Mouse (Mus musculus): ENCODE results near the gene Ugt8a. TPM values are rescaled to one million over a fixed set of nuclear protein-coding genes. Genes with fewer than 3 reads are reported as not detected.

Gene Ugt8a
- polyA plus RNA-seq, 1 experiment from 2014 or later: 1.6 TPM

DNA sequence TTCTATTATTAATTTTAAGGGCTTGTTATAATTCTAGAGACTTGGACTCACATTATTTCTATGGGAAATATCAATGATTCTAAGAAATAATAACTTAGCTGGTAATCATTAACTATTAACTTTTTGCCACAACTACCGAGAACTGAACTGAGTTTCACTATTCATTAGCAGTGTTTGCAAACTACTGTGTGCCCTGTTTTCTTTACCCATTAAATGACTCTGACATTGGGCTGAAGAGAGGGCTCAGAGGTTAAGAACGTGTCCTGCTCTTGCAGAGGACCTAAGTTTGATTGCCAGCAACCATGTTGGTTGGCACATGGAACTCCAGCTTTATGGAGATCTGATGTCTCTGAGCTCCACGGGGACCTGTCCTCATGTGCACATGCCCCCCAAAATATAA lies 2.4 kb upstream of the Ugt8a start:
- WGBS: 72% methylated on average over 3 of the region's 3 CpGs
- DNase-seq (ENCODE audit: low spot score): no peak
- no peaks in the 10 kb centered on the region for H3K36me3 ChIP-seq (ENCODE audit: control insufficient read depth, insufficient read depth, low read length)

DNA sequence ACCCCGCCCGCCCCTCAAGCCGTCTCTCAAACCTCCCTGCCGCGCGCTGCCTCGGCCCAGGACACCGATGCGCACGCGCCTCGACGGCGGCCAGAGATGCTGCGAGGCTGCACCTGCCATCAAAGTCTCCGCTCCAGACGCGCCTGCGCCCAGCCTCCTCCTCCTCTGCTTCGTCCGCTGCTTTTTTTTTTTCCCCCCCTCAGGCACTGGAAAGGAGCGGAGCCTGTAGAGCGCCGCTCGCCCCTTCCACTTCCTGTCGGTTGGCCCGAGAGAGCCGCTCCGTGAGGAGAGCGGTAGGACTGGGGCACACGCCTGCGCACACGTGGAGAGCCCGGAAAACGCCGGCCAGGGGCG lies 314 bp upstream of the Ugt8a start:
- Histone ChIP-seq H3K27me3 (replicated peaks; ENCODE audit: control insufficient read depth, insufficient read depth, low read length) (peaks cover 45% of the 10 kb centered on the region), H3K9me3 (ENCODE audit: control insufficient read depth, low read length) (no peaks in the 10 kb centered on the region), H3K4me3 (ENCODE audit: low read depth, low read length) (peak overlapping the region; percentile 45), H3K36me3 (ENCODE audit: control insufficient read depth, insufficient read depth, low read length) (no peaks in the 10 kb centered on the region), H3K4me2 (ENCODE audit: low read length) (peak overlapping the region; percentile 79), H3K27ac (ENCODE audit: low read depth) (no peak overlapping the region), H3K9ac (ENCODE audit: low read length) (no peak overlapping the region), H3K4me1 (replicated peaks; ENCODE audit: control insufficient read depth, insufficient read depth, low read length) (peaks cover 8% of the 10 kb centered on the region; the same call in 1 of the 2 replicates)
- peak; percentile 67 for ATAC-seq (replicated peaks; ENCODE audit: low FRiP score, low TSS enrichment, low read depth)
- WGBS: under 1% methylated on average over 34 of the region's 37 CpGs
- DNase-seq (ENCODE audit: low spot score): peak; percentile 63

More for the DNA sequence above, 2.4 kb upstream of the Ugt8a start:
- no peak overlapping the region for H3K27ac ChIP-seq (ENCODE audit: low read depth)
- no peak overlapping the region for H3K4me3 ChIP-seq (ENCODE audit: low read depth, low read length)
- no peak for ATAC-seq (replicated peaks; ENCODE audit: low FRiP score, low TSS enrichment, low read depth)
- peaks cover 8% of the 10 kb centered on the region; the same call in 1 of the 2 replicates for H3K4me1 ChIP-seq (replicated peaks; ENCODE audit: control insufficient read depth, insufficient read depth, low read length)
- H3K4me2 ChIP-seq (ENCODE audit: low read length): no peak overlapping the region
- H3K9me3 ChIP-seq (ENCODE audit: control insufficient read depth, low read length): no peaks in the 10 kb centered on the region
- peaks cover 30% of the 10 kb centered on the region for H3K27me3 ChIP-seq (replicated peaks; ENCODE audit: control insufficient read depth, insufficient read depth, low read length)
- no peak overlapping the region for H3K9ac ChIP-seq (ENCODE audit: low read length)

DNA sequence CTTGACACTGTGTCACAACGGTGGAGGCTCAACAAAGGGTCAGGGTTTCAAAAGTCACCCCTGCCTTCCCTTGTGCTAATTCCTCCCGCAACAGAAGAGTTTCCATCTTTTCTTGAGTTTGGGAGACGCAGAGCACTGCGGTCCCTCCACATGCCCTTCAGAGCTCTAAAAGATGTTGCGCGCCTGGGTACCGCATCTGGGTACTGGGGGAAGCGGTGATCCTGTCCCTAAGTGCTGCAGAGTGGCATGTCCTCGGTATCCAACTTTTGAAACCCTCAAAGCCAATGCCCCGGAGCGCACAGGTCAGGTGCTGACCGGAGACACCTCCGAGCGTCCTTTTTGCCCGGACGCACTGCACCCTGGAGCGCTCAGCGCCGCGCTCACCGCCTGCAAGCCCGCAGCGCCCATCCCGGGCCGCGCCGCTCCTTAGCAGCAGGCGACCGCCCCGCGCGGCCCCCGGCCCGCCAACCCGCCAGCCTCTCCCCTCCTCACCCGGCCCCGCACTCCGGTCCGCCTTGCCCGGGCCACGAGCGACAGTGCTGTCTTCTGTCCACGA lies 805 bp downstream of the Ugt8a start:
- no peak for DNase-seq (ENCODE audit: low spot score)
- under 1% methylated on average over 43 of the region's 43 CpGs for WGBS
- peaks cover 8% of the 10 kb centered on the region; the same call in 1 of the 2 replicates for H3K4me1 ChIP-seq (replicated peaks; ENCODE audit: control insufficient read depth, insufficient read depth, low read length)
- peak overlapping the region; percentile 79 for H3K4me2 ChIP-seq (ENCODE audit: low read length)
- no peaks in the 10 kb centered on the region for H3K36me3 ChIP-seq (ENCODE audit: control insufficient read depth, insufficient read depth, low read length)
- H3K9ac ChIP-seq (ENCODE audit: low read length): no peak overlapping the region
- no peak overlapping the region for H3K27ac ChIP-seq (ENCODE audit: low read depth)
- H3K9me3 ChIP-seq (ENCODE audit: control insufficient read depth, low read length): no peaks in the 10 kb centered on the region
- peaks cover 45% of the 10 kb centered on the region for H3K27me3 ChIP-seq (replicated peaks; ENCODE audit: control insufficient read depth, insufficient read depth, low read length)
- H3K4me3 ChIP-seq (ENCODE audit: low read depth, low read length): peak overlapping the region; percentile 45
- ATAC-seq (replicated peaks; ENCODE audit: low FRiP score, low TSS enrichment, low read depth): peak; percentile 48; the same call in 1 of the 2 replicates

DNA sequence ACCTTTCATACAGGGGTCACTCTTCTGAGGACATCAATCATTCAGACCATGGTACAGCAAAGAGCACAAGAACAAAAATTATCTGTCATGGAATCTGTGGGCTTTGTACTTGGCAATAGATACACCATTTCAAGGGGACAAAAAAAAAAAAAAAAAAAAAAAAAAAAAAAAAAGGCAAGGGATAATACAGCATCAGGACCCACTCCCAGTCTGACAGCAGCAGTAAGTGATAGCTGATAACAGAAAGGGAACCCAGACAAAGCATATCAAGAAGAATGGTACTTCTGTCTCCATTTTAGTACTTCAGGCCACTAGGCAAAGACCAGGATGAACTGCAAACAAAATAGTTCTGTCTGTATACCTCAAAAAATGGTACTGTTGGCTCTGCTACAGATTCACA lies 2.6 kb downstream of the Ugt8a start:
- DNase-seq (ENCODE audit: low spot score): no peak
- ATAC-seq (replicated peaks; ENCODE audit: low FRiP score, low TSS enrichment, low read depth): no peak

DNA sequence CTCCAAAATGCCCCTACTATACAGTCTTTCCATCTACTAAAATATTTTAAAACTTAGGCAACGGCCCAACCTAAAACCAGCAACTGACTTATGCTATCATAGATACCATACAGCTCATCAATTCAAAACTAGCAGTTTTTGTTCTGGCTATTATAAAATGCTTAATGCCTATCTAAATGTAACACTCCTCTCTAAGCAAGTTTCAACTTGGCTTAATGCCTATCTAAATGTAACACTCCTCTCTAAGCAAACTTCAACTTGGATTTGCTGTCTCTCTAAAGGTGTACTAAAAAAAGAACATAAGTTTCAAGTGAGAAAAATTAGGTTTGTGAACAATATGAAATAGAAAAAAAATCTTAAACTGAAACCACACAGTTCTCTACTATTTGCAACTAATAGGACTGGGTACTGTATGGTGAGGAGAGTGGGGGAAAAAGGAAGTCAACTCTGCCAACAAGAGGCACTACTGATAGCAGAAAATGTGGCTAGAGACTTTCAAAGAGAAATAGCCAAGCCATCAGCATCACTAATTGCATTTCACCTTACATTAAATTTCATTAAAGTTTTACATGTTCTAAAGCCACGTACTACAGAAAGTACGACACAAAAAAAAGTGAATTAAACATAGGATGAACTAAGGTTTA lies 5.7 kb downstream of the Ugt8a start:
- Histone ChIP-seq H3K36me3 (ENCODE audit: control insufficient read depth, insufficient read depth, low read length) (no peaks in the 10 kb centered on the region), H3K4me1 (replicated peaks; ENCODE audit: control insufficient read depth, insufficient read depth, low read length) (0 out of 2 replicates have a peak, but pooled peaks cover 6% of the 10 kb centered on the region), H3K27me3 (replicated peaks; ENCODE audit: control insufficient read depth, insufficient read depth, low read length) (peaks cover 31% of the 10 kb centered on the region), H3K27ac (ENCODE audit: low read depth) (no peak overlapping the region), H3K9ac (ENCODE audit: low read length) (no peak overlapping the region), H3K4me3 (ENCODE audit: low read depth, low read length) (no peak overlapping the region), H3K9me3 (ENCODE audit: control insufficient read depth, low read length) (no peaks in the 10 kb centered on the region), H3K4me2 (ENCODE audit: low read length) (no peak overlapping the region)
- WGBS: 80% methylated on average over 3 of the region's 3 CpGs
- ATAC-seq (replicated peaks; ENCODE audit: low FRiP score, low TSS enrichment, low read depth) (no peak), DNase-seq (ENCODE audit: low spot score) (no peak)

More for the DNA sequence above, 2.6 kb downstream of the Ugt8a start:
- H3K9me3 ChIP-seq (ENCODE audit: control insufficient read depth, low read length): no peaks in the 10 kb centered on the region
- H3K9ac ChIP-seq (ENCODE audit: low read length): no peak overlapping the region
- no peak overlapping the region for H3K4me2 ChIP-seq (ENCODE audit: low read length)
- H3K36me3 ChIP-seq (ENCODE audit: control insufficient read depth, insufficient read depth, low read length): no peaks in the 10 kb centered on the region
- peaks cover 45% of the 10 kb centered on the region for H3K27me3 ChIP-seq (replicated peaks; ENCODE audit: control insufficient read depth, insufficient read depth, low read length)
- no peak overlapping the region for H3K4me3 ChIP-seq (ENCODE audit: low read depth, low read length)
- peaks cover 8% of the 10 kb centered on the region; the same call in 1 of the 2 replicates for H3K4me1 ChIP-seq (replicated peaks; ENCODE audit: control insufficient read depth, insufficient read depth, low read length)
- no peak overlapping the region for H3K27ac ChIP-seq (ENCODE audit: low read depth)

DNA sequence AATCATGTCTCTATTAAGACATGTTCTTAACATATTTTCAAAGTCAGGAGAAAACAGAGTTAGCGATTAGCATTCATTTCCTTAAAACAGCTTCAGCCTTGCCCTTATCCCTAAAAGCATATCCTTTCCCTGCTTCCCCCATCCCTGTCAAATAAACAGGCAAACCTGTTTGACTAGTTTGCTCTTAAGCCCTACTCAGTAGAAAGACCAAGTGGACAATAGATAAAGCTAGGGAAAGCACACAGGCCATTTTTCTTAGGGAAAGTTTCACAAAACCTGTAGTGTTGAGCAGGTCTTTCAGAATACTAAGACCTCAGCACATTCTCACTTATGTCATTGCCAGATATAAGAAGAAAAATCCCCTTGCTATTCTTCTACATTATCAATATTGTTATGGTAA lies 7.4 kb downstream of the Ugt8a start:
- no peak overlapping the region for H3K4me3 ChIP-seq (ENCODE audit: low read depth, low read length)
- H3K9me3 ChIP-seq (ENCODE audit: control insufficient read depth, low read length): no peaks in the 10 kb centered on the region
- WGBS: 36% methylated on average over 1 of the region's 1 CpGs
- no peak for ATAC-seq (replicated peaks; ENCODE audit: low FRiP score, low TSS enrichment, low read depth)
- H3K4me1 ChIP-seq (replicated peaks; ENCODE audit: control insufficient read depth, insufficient read depth, low read length): no peaks in the 10 kb centered on the region
- no peak for DNase-seq (ENCODE audit: low spot score)
- no peaks in the 10 kb centered on the region for H3K36me3 ChIP-seq (ENCODE audit: control insufficient read depth, insufficient read depth, low read length)
- H3K9ac ChIP-seq (ENCODE audit: low read length): no peak overlapping the region
- H3K27me3 ChIP-seq (replicated peaks; ENCODE audit: control insufficient read depth, insufficient read depth, low read length): peaks cover 18% of the 10 kb centered on the region; the same call in 1 of the 2 replicates
- H3K27ac ChIP-seq (ENCODE audit: low read depth): no peak overlapping the region
- H3K4me2 ChIP-seq (ENCODE audit: low read length): no peak overlapping the region

DNA sequence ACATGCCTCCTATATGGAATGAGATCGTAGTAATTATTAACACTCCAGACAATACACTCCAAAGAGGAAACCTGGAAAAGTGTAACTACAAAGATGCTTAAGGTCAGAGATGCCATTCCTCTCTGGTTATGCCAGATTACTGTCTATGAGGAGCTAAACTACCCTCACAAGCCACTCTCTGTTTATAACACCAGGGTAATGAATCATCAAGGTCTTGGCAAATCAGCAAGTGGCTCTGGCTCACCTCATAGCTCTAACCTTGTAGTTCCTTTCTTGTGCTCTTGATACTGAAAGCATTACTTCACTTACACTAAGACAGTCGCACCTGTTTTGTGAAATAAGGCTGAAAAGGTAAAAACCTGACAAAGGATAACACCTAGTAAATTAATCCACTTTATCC lies 17.5 kb downstream of the Ugt8a start:
- H3K4me1 ChIP-seq (replicated peaks; ENCODE audit: control insufficient read depth, insufficient read depth, low read length): no peaks in the 10 kb centered on the region
- H3K36me3 ChIP-seq (ENCODE audit: control insufficient read depth, insufficient read depth, low read length): no peaks in the 10 kb centered on the region
- no peak overlapping the region for H3K27ac ChIP-seq (ENCODE audit: low read depth)
- DNase-seq (ENCODE audit: low spot score) (no peak), ATAC-seq (replicated peaks; ENCODE audit: low FRiP score, low TSS enrichment, low read depth) (no peak)
- H3K9ac ChIP-seq (ENCODE audit: low read length): no peak overlapping the region
- H3K4me3 ChIP-seq (ENCODE audit: low read depth, low read length): no peak overlapping the region
- no peaks in the 10 kb centered on the region for H3K9me3 ChIP-seq (ENCODE audit: control insufficient read depth, low read length)
- no peak overlapping the region for H3K4me2 ChIP-seq (ENCODE audit: low read length)
- WGBS: 72% methylated on average over 2 of the region's 2 CpGs
- H3K27me3 ChIP-seq (replicated peaks; ENCODE audit: control insufficient read depth, insufficient read depth, low read length): no peaks in the 10 kb centered on the region

DNA sequence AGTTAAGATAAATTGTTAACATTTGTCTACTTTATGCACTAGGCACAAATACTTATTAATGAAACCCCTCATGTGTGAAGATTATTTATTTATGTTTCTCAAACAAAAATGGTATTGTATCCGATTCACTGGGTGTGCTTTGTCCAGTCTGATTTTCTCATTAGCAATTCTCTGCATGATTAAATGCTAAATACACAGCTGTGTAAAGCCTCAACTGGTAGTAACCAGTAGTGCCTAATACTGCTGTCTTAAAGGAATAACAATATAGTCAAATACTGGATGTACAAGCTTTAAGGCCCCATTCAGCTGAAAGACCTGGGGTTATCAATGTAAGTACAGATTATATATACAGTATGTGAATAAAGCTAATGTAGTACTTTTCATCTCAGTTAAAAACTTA lies 39.4 kb downstream of the Ugt8a start:
- H3K9ac ChIP-seq (ENCODE audit: low read length): no peak overlapping the region
- WGBS: 78% methylated on average over 1 of the region's 1 CpGs
- H3K4me2 ChIP-seq (ENCODE audit: low read length): no peak overlapping the region
- H3K9me3 ChIP-seq (ENCODE audit: control insufficient read depth, low read length): no peaks in the 10 kb centered on the region
- no peaks in the 10 kb centered on the region for H3K4me1 ChIP-seq (replicated peaks; ENCODE audit: control insufficient read depth, insufficient read depth, low read length)
- no peaks in the 10 kb centered on the region for H3K27me3 ChIP-seq (replicated peaks; ENCODE audit: control insufficient read depth, insufficient read depth, low read length)
- no peak for DNase-seq (ENCODE audit: low spot score)
- H3K27ac ChIP-seq (ENCODE audit: low read depth): no peak overlapping the region
- no peaks in the 10 kb centered on the region for H3K36me3 ChIP-seq (ENCODE audit: control insufficient read depth, insufficient read depth, low read length)
- ATAC-seq (replicated peaks; ENCODE audit: low FRiP score, low TSS enrichment, low read depth): no peak
- no peak overlapping the region for H3K4me3 ChIP-seq (ENCODE audit: low read depth, low read length)

DNA sequence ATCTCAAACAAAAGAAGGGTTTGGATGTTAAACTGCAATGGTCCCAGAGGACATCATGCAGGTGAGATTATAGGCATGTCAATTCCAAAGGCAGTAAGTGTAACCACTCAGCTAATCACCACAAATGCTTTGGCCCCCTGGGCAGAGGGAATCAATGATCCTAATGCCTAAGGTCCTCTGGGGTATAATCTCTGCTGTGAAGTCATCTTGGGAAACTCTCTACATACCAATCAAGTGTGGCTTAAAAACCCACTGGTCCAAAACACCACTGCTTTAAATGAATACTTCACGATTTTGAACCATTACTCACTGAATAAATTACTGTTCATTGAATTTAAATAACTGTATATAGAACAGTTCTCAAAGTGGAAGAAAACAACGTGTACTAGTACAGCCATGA lies 51.3 kb downstream of the Ugt8a start:
- 62% methylated on average over 2 of the region's 2 CpGs for WGBS
- H3K4me3 ChIP-seq (ENCODE audit: low read depth, low read length): no peak overlapping the region
- no peak overlapping the region for H3K9ac ChIP-seq (ENCODE audit: low read length)
- no peaks in the 10 kb centered on the region for H3K4me1 ChIP-seq (replicated peaks; ENCODE audit: control insufficient read depth, insufficient read depth, low read length)
- no peak overlapping the region for H3K27ac ChIP-seq (ENCODE audit: low read depth)
- no peak for DNase-seq (ENCODE audit: low spot score)
- H3K4me2 ChIP-seq (ENCODE audit: low read length): no peak overlapping the region
- no peaks in the 10 kb centered on the region for H3K27me3 ChIP-seq (replicated peaks; ENCODE audit: control insufficient read depth, insufficient read depth, low read length)
- no peak for ATAC-seq (replicated peaks; ENCODE audit: low FRiP score, low TSS enrichment, low read depth)
- H3K36me3 ChIP-seq (ENCODE audit: control insufficient read depth, insufficient read depth, low read length): no peaks in the 10 kb centered on the region
- no peaks in the 10 kb centered on the region for H3K9me3 ChIP-seq (ENCODE audit: control insufficient read depth, low read length)
